Mouse (Mus musculus): ENCODE measurements around the gene Gdpd5. TPM values are rescaled to one million over a fixed set of nuclear protein-coding genes. Genes with fewer than 3 reads are reported as not detected.
"Not testable (repeated sequence)": the region's sequence is repeated elsewhere in the genome, so short reads cannot be mapped to it uniquely, and the experiment has no call there.

Gdpd5 gene
- polyA plus RNA-seq, 1 experiment from 2014 or later, result 49.3 TPM

DNA sequence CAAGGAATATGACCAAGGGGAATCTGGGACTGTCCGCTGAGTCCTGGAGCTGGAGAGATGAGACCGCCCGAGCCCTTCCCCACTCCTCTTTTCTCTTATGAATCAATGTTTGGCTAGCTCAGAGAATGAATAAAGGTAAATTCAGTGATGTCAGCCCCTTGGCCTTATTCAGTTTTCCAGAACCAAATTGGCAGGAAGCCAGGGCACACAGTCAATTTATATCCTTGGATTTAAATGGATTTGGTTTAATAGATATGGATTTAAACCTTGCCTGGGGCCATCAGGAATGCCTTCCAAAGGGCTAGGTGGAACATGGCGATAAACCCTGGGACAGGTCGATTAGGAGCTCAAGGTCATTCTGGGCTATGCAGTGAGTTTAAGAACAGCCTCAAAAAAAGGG, 108.5 kb downstream of the Gdpd5 start:
- Histone ChIP-seq H3K9ac (no peak overlapping the region), H3K27ac (replicated peaks) (no peak overlapping the region), H3K4me3 (no peak overlapping the region), H3K27me3 (0 out of 2 replicates have a peak, but pooled peaks cover 3% of the 10 kb centered on the region), H3K4me2 (no peak overlapping the region), H3K9me3 (0 out of 2 replicates have a peak, but pooled peaks cover 4% of the 10 kb centered on the region), H3K4me1 (replicated peaks) (no peaks in the 10 kb centered on the region), H3K36me3 (no peaks in the 10 kb centered on the region)
- WGBS, result 79% methylated on average over 5 of the region's 5 CpGs
- ATAC-seq (ENCODE audit: low FRiP score, low read depth), result no peak

DNA sequence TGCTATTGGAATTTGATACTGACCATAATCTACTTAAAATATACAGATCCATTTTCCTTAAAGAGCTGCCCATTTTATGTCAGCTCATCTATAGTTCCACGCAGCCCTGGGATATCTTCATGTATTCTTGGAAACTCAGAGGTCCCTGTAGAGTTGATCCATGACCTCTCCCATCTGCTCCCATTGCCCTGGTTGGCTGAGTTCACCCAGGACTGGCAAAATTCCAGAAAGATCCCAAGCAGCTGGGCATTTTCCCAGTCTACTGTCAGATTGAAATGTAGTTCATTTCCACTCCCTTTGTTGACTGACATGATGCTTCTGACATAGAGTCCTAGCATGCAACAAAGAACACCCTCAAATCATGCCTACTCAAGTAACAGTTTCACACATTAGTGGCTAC, 117.9 kb downstream of the Gdpd5 start:
- Histone ChIP-seq H3K36me3 (no peaks in the 10 kb centered on the region), H3K4me2 (no peak overlapping the region), H3K9me3 (no peaks in the 10 kb centered on the region), H3K4me1 (replicated peaks) (0 out of 2 replicates have a peak, but pooled peaks cover 3% of the 10 kb centered on the region), H3K9ac (no peak overlapping the region), H3K27me3 (no peaks in the 10 kb centered on the region), H3K4me3 (no peak overlapping the region), H3K27ac (replicated peaks) (no peak overlapping the region)
- ATAC-seq (ENCODE audit: low FRiP score, low read depth), result no peak
- 25% methylated on average over 1 of the region's 1 CpGs for WGBS

DNA sequence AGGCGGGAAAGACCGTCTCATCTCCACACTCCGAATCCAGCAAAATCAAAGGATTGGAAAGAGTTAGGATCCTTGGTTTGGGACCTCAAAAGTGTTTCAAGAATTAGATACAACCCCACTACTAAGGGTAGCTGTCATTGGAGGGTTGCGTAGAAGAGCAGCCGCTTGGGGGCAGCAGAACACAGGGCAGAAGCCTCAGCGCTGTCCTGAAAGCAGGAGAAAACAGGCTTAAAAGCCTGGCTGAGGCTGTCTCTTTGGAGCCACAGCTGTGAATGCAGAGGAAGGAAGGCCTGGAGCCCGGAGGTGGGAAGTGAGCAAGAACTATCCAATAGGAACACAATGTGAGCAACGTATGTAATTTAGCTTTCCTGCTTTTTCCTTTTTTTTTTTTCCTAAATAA, 119.0 kb downstream of the Gdpd5 start:
- 0 out of 2 replicates have a peak, but pooled peaks cover 3% of the 10 kb centered on the region for H3K4me1 ChIP-seq (replicated peaks)
- no peaks in the 10 kb centered on the region for H3K9me3 ChIP-seq
- H3K27ac ChIP-seq (replicated peaks), result no peak overlapping the region
- H3K9ac ChIP-seq, result no peak overlapping the region
- WGBS, result 4% methylated on average over 8 of the region's 8 CpGs
- no peak overlapping the region for H3K4me2 ChIP-seq
- H3K4me3 ChIP-seq, result no peak overlapping the region
- peak; percentile 89 for ATAC-seq (ENCODE audit: low FRiP score, low read depth)
- no peaks in the 10 kb centered on the region for H3K36me3 ChIP-seq
- no peaks in the 10 kb centered on the region for H3K27me3 ChIP-seq

DNA sequence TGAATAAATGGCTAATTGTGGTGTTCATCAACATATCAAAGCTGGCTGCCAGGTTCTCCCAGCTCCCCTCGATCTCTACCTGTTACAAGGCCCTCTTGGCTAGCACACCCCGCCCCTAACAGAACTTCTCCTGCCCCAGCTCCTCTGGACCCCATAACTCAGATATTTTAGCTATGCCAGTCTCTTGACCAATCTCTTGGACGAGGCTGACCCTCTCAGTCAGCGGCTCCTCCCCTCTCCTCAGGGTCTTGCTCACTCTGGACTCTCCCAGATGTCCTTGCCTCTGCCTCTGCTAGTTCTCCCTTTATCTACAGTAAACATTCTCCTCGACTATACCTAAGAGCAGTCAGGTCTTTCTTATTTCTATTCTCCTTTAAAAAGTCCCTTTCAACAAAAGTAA, 119.4 kb downstream of the Gdpd5 start:
- no peak overlapping the region for H3K27ac ChIP-seq (replicated peaks)
- H3K36me3 ChIP-seq, result no peaks in the 10 kb centered on the region
- WGBS, result 34% methylated on average over 5 of the region's 5 CpGs
- H3K4me2 ChIP-seq, result no peak overlapping the region
- ATAC-seq (ENCODE audit: low FRiP score, low read depth), result no peak
- H3K27me3 ChIP-seq, result no peaks in the 10 kb centered on the region
- H3K4me3 ChIP-seq, result no peak overlapping the region
- H3K4me1 ChIP-seq (replicated peaks), result 0 out of 2 replicates have a peak, but pooled peaks cover 3% of the 10 kb centered on the region
- no peaks in the 10 kb centered on the region for H3K9me3 ChIP-seq
- H3K9ac ChIP-seq, result no peak overlapping the region

DNA sequence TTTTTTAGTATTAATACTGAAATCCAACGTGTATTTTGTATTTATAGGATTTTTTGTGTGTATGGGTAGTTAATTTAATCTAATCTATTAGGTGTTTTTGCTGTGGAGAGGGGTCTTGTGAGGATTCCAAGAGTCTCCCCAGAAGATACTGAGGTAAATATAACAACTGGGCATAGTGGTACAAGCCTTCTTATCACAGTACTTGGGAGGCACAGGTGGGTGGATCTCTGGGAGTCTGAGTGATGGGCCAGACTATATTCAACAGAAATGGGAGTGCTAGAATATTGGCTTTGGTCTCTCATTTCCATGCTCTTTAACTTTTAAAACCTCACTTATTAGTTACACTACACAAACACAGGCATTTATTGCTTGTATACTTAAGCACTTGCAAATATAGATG, 119.9 kb downstream of the Gdpd5 start:
- no peak overlapping the region for H3K27ac ChIP-seq (replicated peaks)
- no peaks in the 10 kb centered on the region for H3K9me3 ChIP-seq
- H3K36me3 ChIP-seq, result no peaks in the 10 kb centered on the region
- ATAC-seq (ENCODE audit: low FRiP score, low read depth), result no peak
- H3K27me3 ChIP-seq, result no peaks in the 10 kb centered on the region
- H3K4me1 ChIP-seq (replicated peaks), result 0 out of 2 replicates have a peak, but pooled peaks cover 3% of the 10 kb centered on the region
- H3K4me3 ChIP-seq, result no peak overlapping the region
- no peak overlapping the region for H3K4me2 ChIP-seq
- H3K9ac ChIP-seq, result no peak overlapping the region
- WGBS, result 48% methylated on average over 1 of the region's 1 CpGs

DNA sequence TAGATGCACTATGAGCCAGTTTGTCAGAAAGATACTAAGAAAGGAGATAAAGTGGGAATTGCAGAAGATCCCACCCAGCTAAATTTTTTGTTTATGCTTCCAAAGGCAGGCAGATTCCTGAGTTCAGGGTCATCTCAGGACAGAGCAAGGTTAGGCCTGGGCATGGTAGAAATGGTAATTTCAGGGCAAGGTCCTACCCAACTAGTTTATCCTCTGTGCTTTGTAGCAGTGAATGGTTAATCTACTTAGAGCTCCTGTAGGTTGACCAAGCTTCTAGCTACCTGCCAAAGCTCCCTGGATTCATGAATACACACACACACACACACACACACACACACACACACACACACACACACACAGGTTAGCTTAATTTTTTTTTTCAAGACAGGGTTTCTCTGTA, 123.3 kb downstream of the Gdpd5 start:
- Histone ChIP-seq H3K36me3 (no peaks in the 10 kb centered on the region), H3K27ac (replicated peaks) (no peak overlapping the region), H3K4me1 (replicated peaks) (0 out of 2 replicates have a peak, but pooled peaks cover 3% of the 10 kb centered on the region), H3K4me3 (no peak overlapping the region), H3K9me3 (no peaks in the 10 kb centered on the region), H3K4me2 (no peak overlapping the region), H3K27me3 (no peaks in the 10 kb centered on the region), H3K9ac (no peak overlapping the region)
- no peak for ATAC-seq (ENCODE audit: low FRiP score, low read depth)

DNA sequence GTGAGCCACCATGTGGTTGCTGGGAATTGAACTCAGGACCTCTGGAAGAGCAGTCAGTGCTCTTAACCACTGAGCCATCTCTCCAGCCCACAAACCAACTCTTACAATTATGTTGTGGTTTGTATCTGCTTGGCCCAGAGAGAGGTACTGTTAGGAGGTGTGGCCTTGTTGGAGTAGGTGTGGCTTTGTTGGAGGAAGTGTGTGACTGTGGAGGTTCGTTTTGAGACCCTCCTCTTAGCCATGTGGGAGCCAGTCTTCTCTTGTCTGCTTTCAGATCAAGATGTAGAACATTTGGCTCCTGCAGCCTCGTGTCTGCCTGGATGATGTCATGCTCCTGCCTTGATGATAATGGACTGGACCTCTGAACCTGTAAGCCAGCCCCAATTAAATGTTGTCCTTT, 127.0 kb downstream of the Gdpd5 start:
- 39% methylated on average over 2 of the region's 2 CpGs for WGBS
- ATAC-seq (ENCODE audit: low FRiP score, low read depth), result not testable (repeated sequence)
- H3K4me1 ChIP-seq (replicated peaks), result peaks cover 11% of the 10 kb centered on the region

DNA sequence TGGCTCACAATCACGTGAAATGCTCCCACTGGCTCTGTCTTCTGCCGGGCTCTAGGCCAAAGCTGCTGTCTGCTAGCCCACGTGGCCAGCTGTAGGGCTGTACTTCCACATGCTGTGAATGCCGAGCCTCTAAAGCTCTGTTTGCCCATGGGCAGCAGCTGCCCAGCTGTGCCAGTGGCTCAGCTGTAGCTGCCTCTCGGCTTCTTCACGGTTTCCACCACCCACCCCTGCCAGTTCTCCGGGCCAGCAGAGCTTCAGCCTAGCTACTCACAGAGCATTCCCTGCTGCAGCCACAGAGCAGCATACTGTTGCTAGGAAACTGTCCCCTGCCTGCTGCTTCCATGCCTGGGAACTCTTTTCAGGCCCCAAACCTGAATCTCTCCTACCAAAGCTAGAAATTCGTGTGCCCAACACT, 128.9 kb downstream of the Gdpd5 start:
- Histone ChIP-seq H3K4me3 (no peak overlapping the region), H3K9ac (peak overlapping the region; percentile 27; the same call in 1 of the 2 replicates), H3K4me1 (replicated peaks) (peaks cover 11% of the 10 kb centered on the region), H3K27me3 (no peaks in the 10 kb centered on the region), H3K27ac (replicated peaks) (peak overlapping the region; percentile 74), H3K9me3 (no peaks in the 10 kb centered on the region), H3K4me2 (peak overlapping the region; percentile 50), H3K36me3 (no peaks in the 10 kb centered on the region)
- peak; percentile 93 for ATAC-seq (ENCODE audit: low FRiP score, low read depth)
- WGBS, result 2% methylated on average over 8 of the region's 8 CpGs

More for the DNA sequence above, 127.0 kb downstream of the Gdpd5 start:
- not testable (repeated sequence) for H3K4me3 ChIP-seq; H3K27ac ChIP-seq (replicated peaks); H3K36me3 ChIP-seq; H3K27me3 ChIP-seq; H3K4me2 ChIP-seq; H3K9ac ChIP-seq; H3K9me3 ChIP-seq

Other genes starting within 250 kb of the Gdpd5 start
- 14.6 and 16.8 TPM in 2 replicates for gene Uvrag, start 240.3 kb upstream of the Gdpd5 start, polyA plus RNA-seq (2015; fragmentation: Nextera tagmentation; extraction: Ambion mirVana)
- gene Dgat2, start 198.7 kb upstream of the Gdpd5 start, polyA plus RNA-seq (2015; fragmentation: Nextera tagmentation; extraction: Ambion mirVana), result 18.9 and 22.1 TPM in 2 replicates
- gene Mogat2, start 142.8 kb upstream of the Gdpd5 start, polyA plus RNA-seq (2015; fragmentation: Nextera tagmentation; extraction: Ambion mirVana), result 1.3 TPM in 2 replicates
- gene Map6, start 114.0 kb upstream of the Gdpd5 start, polyA plus RNA-seq (2015; fragmentation: Nextera tagmentation; extraction: Ambion mirVana), result 139 and 155 TPM in 2 replicates
- 286 and 303 TPM in 2 replicates for gene Serpinh1, start 28.2 kb upstream of the Gdpd5 start, polyA plus RNA-seq (2015; fragmentation: Nextera tagmentation; extraction: Ambion mirVana)
- 5.0 and 7.3 TPM in 2 replicates for gene Klhl35, start 84.6 kb downstream of the Gdpd5 start, polyA plus RNA-seq (2015; fragmentation: Nextera tagmentation; extraction: Ambion mirVana)
- 401 and 427 TPM in 2 replicates for gene Rps3, start 102.3 kb downstream of the Gdpd5 start, polyA plus RNA-seq (2015; fragmentation: Nextera tagmentation; extraction: Ambion mirVana)
- 17.5 and 19.1 TPM in 2 replicates for gene Arrb1, start 154.1 kb downstream of the Gdpd5 start, polyA plus RNA-seq (2015; fragmentation: Nextera tagmentation; extraction: Ambion mirVana)
- gene Tpbgl, start 245.7 kb downstream of the Gdpd5 start, polyA plus RNA-seq (2015; fragmentation: Nextera tagmentation; extraction: Ambion mirVana), result 2.0 and 2.4 TPM in 2 replicates